Mouse (Mus musculus) embryonic facial prominence, embryonic 13.5 days (tissue): ENCODE data around the gene Rasa2. TPM values are rescaled to one million over a fixed set of nuclear protein-coding genes. Genes with fewer than 3 reads are reported as not detected.

Experiments used
- ATAC-seq: fragments of 200-750 bp; cut with Nextera tagmentation; 2 replicates; pipeline ENCODE4 v1.8.0; 2017; ENCODE audit warnings: low read depth; ENCODE audit not compliant: insufficient number of reproducible peaks, insufficient read depth, low FRiP score, low TSS enrichment
- H3K27ac ChIP-seq: fragments of 300-500 bp; sonication (generic); 2 replicates; pipeline ENCODE4 v1.5.1; 2015; ENCODE audit warnings: moderate library complexity, mild to moderate bottlenecking, inconsistent platforms
- H3K27me3 ChIP-seq: fragments of 300-500 bp; sonication (generic); 2 replicates; pipeline ENCODE4 v1.6.1; 2015; ENCODE audit warnings: mild to moderate bottlenecking, inconsistent platforms
- H3K36me3 ChIP-seq: fragments of 300-500 bp; sonication (generic); 2 replicates; pipeline ENCODE4 v1.6.1; 2015; ENCODE audit warnings: mild to moderate bottlenecking, inconsistent platforms
- H3K4me1 ChIP-seq: fragments of 300-500 bp; sonication (generic); 2 replicates; pipeline ENCODE4 v1.6.1; 2015; ENCODE audit warnings: inconsistent platforms
- H3K4me2 ChIP-seq: fragments of 300-500 bp; sonication (generic); 2 replicates; pipeline ENCODE4 v1.6.1; 2015; ENCODE audit warnings: moderate library complexity, mild to moderate bottlenecking, inconsistent platforms
- H3K4me3 ChIP-seq: fragments of 300-500 bp; sonication (generic); 2 replicates; pipeline ENCODE4 v1.5.1; 2015; ENCODE audit warnings: mild to moderate bottlenecking, inconsistent platforms
- H3K9ac ChIP-seq: fragments of 300-500 bp; sonication (generic); 2 replicates; pipeline ENCODE4 v1.6.1; 2015; ENCODE audit warnings: mild to moderate bottlenecking, inconsistent platforms
- H3K9me3 ChIP-seq: fragments of 300-500 bp; sonication (generic); 2 replicates; pipeline ENCODE4 v1.6.1; 2016; ENCODE audit warnings: inconsistent platforms
- WGBS: fragments of 180-500 bp; shearing (Covaris S2); methylation state at CpG from one replicate; pipeline ENCODE4 v1.1.7; 2015; ENCODE audit warnings: mixed read lengths; 5-methylcytosine and 5-hydroxymethylcytosine counted together
- polyA plus RNA-seq: library from polyadenylated mRNA; unstranded; fragments of >200 nt; fragmentation: Nextera tagmentation; extraction: Ambion mirVana; gene quantifications from 2 replicates; pipeline ENCODE4 v1.2.1, GENCODE M21; 2015

Rasa2 gene
- polyA plus RNA-seq, 1 experiment from 2014 or later: 21.5 TPM

- no peak for ATAC-seq
- no peak overlapping the region for H3K27ac ChIP-seq
- no peak overlapping the region for H3K9ac ChIP-seq
- no peaks in the 10 kb centered on the region; the same call in 1 of the 2 replicates for H3K4me1 ChIP-seq
- H3K4me3 ChIP-seq: no peak overlapping the region
- no peak overlapping the region for H3K4me2 ChIP-seq
- WGBS: 50% methylated on average over 6 of the region's 6 CpGs
- H3K27me3 ChIP-seq: no peaks in the 10 kb centered on the region
- H3K36me3 ChIP-seq: peaks cover 21% of the 10 kb centered on the region
- H3K9me3 ChIP-seq: no peaks in the 10 kb centered on the region
Observed at GRCm38 (mm10) chr9:96577674-96578073, 53.7 kb downstream of the Rasa2 start.

DNA sequence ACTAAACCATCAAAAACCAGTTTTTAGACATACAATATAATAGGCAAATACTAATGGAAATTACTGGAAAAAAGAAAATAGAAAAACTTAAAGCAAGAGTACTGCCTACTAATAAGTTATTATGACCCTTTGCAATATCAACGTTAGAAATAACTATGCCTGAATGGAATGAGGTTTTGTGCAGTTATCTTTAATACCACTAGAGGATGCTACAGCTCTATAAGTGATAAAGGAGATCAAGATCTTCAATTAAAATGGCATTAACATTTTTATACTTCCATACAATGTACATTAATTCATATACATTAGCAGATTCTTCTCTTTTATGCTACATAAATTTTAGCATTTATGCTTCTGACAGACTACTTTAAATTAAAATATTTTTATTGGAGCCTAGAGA lies 58.2 kb downstream of the Rasa2 start:
- peaks cover 29% of the 10 kb centered on the region for H3K36me3 ChIP-seq
- no peaks in the 10 kb centered on the region for H3K9me3 ChIP-seq
- WGBS: 16% methylated on average over 1 of the region's 1 CpGs
- H3K9ac ChIP-seq: no peak overlapping the region
- no peak overlapping the region for H3K4me2 ChIP-seq
- no peaks in the 10 kb centered on the region; the same call in 1 of the 2 replicates for H3K4me1 ChIP-seq
- no peak for ATAC-seq
- no peak overlapping the region for H3K4me3 ChIP-seq
- no peak overlapping the region for H3K27ac ChIP-seq
- no peaks in the 10 kb centered on the region for H3K27me3 ChIP-seq

DNA sequence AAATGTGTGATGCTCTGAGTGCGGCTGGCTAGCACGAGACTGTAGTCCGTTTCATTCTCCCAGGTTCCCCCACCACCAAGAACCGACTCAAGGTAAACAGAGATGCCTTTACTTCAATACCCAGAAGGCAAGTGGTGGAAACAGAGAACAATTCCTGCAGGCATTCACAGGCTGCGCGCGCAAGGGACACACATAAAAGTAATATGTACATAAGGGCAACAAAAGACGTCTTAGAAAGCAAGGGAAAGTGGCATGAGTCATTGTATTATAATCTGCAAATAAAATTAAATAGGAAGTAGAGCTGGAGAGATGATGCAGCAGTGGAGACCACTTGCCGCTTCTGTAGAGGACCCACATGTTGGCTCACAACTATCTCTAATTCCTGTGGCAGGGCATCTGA lies 58.7 kb downstream of the Rasa2 start:
- no peak overlapping the region for H3K4me2 ChIP-seq
- no peak for ATAC-seq
- no peak overlapping the region for H3K9ac ChIP-seq
- no peak overlapping the region for H3K4me3 ChIP-seq
- H3K27me3 ChIP-seq: no peaks in the 10 kb centered on the region
- no peaks in the 10 kb centered on the region for H3K9me3 ChIP-seq
- H3K4me1 ChIP-seq: no peaks in the 10 kb centered on the region
- H3K27ac ChIP-seq: no peak overlapping the region
- WGBS: 89% methylated on average over 9 of the region's 9 CpGs
- H3K36me3 ChIP-seq: peaks cover 29% of the 10 kb centered on the region

GRCm38 (mm10) chr9:96566470-96566996 lies 64.9 kb downstream of the Rasa2 start:
- 82% methylated on average over 8 of the region's 8 CpGs for WGBS
- no peak for ATAC-seq
- H3K9ac ChIP-seq: no peak overlapping the region
- no peaks in the 10 kb centered on the region for H3K9me3 ChIP-seq
- no peak overlapping the region for H3K27ac ChIP-seq
- no peaks in the 10 kb centered on the region for H3K27me3 ChIP-seq
- H3K4me1 ChIP-seq: no peaks in the 10 kb centered on the region
- H3K4me3 ChIP-seq: no peak overlapping the region
- H3K36me3 ChIP-seq: peaks cover 49% of the 10 kb centered on the region
- no peak overlapping the region for H3K4me2 ChIP-seq

GRCm38 (mm10) chr9:96563501-96563900 lies 67.9 kb downstream of the Rasa2 start:
- no peak overlapping the region for H3K4me2 ChIP-seq
- H3K36me3 ChIP-seq: peaks cover 53% of the 10 kb centered on the region
- no peak overlapping the region for H3K9ac ChIP-seq
- no peaks in the 10 kb centered on the region for H3K27me3 ChIP-seq
- ATAC-seq: no peak
- no peaks in the 10 kb centered on the region for H3K9me3 ChIP-seq
- no peaks in the 10 kb centered on the region for H3K4me1 ChIP-seq
- WGBS: 97% methylated on average over 4 of the region's 4 CpGs
- no peak overlapping the region for H3K4me3 ChIP-seq
- H3K27ac ChIP-seq: no peak overlapping the region

DNA sequence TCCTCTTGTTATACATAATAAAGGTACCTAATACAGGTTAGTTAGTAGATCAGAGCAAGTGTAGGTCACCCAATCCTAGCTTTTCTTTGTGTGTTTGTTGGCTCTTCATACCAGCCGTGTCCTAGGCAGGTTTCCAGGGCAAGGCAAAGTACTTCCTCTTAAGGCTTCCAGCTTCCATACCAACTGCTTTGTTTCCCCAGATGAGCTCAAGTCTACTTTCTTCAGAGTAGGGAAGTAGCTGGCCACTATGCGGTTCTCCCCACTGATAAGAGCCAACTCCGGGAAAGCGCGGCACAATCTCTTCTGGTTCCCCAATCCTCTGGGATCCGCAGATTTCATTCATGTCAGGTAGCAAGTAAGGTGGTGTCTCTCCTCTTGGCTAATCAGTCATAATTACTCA lies 72.3 kb downstream of the Rasa2 start:
- no peak overlapping the region for H3K9ac ChIP-seq
- H3K9me3 ChIP-seq: no peaks in the 10 kb centered on the region
- no peak overlapping the region for H3K4me3 ChIP-seq
- H3K36me3 ChIP-seq: peaks cover 47% of the 10 kb centered on the region
- no peak overlapping the region for H3K27ac ChIP-seq
- no peak for ATAC-seq
- H3K4me1 ChIP-seq: no peaks in the 10 kb centered on the region
- no peak overlapping the region for H3K4me2 ChIP-seq
- WGBS: 97% methylated on average over 6 of the region's 6 CpGs
- no peaks in the 10 kb centered on the region for H3K27me3 ChIP-seq

- Histone ChIP-seq H3K9me3 (no peaks in the 10 kb centered on the region), H3K27me3 (no peaks in the 10 kb centered on the region), H3K9ac (no peak overlapping the region), H3K4me2 (no peak overlapping the region), H3K4me3 (no peak overlapping the region), H3K27ac (no peak overlapping the region), H3K4me1 (no peaks in the 10 kb centered on the region), H3K36me3 (peaks cover 41% of the 10 kb centered on the region)
- ATAC-seq: no peak
- WGBS: 62% methylated on average over 1 of the region's 1 CpGs
Observed at GRCm38 (mm10) chr9:96558594-96558993, 72.8 kb downstream of the Rasa2 start.

DNA sequence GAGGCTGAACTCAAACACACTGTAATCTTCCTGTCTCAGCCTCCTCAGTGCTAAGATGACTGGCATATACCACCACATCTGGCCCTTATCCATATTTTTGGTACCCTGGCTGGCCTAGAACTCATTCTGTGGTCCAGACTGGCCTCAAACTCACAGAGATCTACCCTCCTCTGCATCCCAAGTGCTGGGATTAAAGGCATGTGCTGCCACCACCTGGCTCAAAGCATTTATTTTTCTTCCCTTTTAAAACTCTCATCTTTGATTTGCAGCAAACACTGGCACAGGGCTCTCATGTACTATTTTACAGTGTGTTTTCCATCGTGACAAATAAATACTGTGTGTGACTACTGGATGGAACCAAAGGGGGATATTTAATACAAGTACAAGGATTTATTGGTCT lies 77.3 kb downstream of the Rasa2 start:
- ATAC-seq: no peak
- no peak overlapping the region for H3K4me3 ChIP-seq
- no peak overlapping the region for H3K4me2 ChIP-seq
- no peak overlapping the region for H3K27ac ChIP-seq
- H3K4me1 ChIP-seq: no peaks in the 10 kb centered on the region
- H3K9me3 ChIP-seq: no peaks in the 10 kb centered on the region
- 83% methylated on average over 1 of the region's 1 CpGs for WGBS
- H3K27me3 ChIP-seq: no peaks in the 10 kb centered on the region
- H3K9ac ChIP-seq: no peak overlapping the region
- H3K36me3 ChIP-seq: peaks cover 34% of the 10 kb centered on the region

GRCm38 (mm10) chr9:96545410-96545809 lies 86.0 kb downstream of the Rasa2 start:
- Histone ChIP-seq H3K27me3 (no peaks in the 10 kb centered on the region), H3K4me1 (no peaks in the 10 kb centered on the region), H3K27ac (no peak overlapping the region), H3K4me3 (no peak overlapping the region), H3K9ac (no peak overlapping the region), H3K9me3 (no peaks in the 10 kb centered on the region), H3K4me2 (no peak overlapping the region), H3K36me3 (peaks cover 54% of the 10 kb centered on the region)
- no peak for ATAC-seq
- 93% methylated on average over 13 of the region's 13 CpGs for WGBS

GRCm38 (mm10) chr9:96543643-96544640 lies 87.5 kb downstream of the Rasa2 start:
- H3K4me2 ChIP-seq: peak overlapping the region; percentile 39
- no peaks in the 10 kb centered on the region for H3K27me3 ChIP-seq
- no peak overlapping the region for H3K27ac ChIP-seq
- H3K4me1 ChIP-seq: no peaks in the 10 kb centered on the region
- peaks cover 54% of the 10 kb centered on the region for H3K36me3 ChIP-seq
- H3K4me3 ChIP-seq: no peak overlapping the region
- 31% methylated on average over 27 of the region's 27 CpGs for WGBS
- H3K9ac ChIP-seq: no peak overlapping the region
- ATAC-seq: no peak
- no peaks in the 10 kb centered on the region for H3K9me3 ChIP-seq

DNA sequence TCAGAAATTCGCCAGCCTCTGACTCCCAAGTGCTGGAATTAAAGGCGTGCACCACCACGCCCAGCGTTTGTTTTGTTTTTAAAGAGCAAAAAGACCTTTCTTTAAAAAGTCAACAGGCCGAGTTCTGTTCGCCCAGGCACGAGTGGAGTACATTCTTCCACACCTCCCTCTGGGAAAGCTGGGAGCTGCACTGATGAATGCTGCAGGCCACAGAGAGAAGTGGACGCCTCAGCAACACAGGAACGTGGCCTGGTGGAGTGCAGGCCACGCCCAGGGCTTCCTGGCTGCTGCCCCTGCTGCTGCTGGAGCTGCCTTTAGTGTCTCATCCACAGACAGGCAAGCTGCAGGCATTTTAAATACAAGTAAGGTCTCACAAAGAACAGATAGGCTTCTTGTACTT lies 92.5 kb downstream of the Rasa2 start:
- no peak overlapping the region for H3K4me3 ChIP-seq
- H3K4me1 ChIP-seq: peaks cover 12% of the 10 kb centered on the region
- H3K36me3 ChIP-seq: peaks cover 23% of the 10 kb centered on the region
- no peak overlapping the region for H3K4me2 ChIP-seq
- no peak for ATAC-seq
- H3K27ac ChIP-seq: no peak overlapping the region
- H3K27me3 ChIP-seq: no peaks in the 10 kb centered on the region
- WGBS: 59% methylated on average over 10 of the region's 10 CpGs
- no peak overlapping the region for H3K9ac ChIP-seq
- H3K9me3 ChIP-seq: no peaks in the 10 kb centered on the region

GRCm38 (mm10) chr9:96537615-96537919 lies 93.8 kb downstream of the Rasa2 start:
- H3K27me3 ChIP-seq: no peaks in the 10 kb centered on the region
- peaks cover 13% of the 10 kb centered on the region for H3K36me3 ChIP-seq
- H3K4me2 ChIP-seq: peak overlapping the region; percentile 70
- no peak overlapping the region for H3K9ac ChIP-seq
- H3K4me3 ChIP-seq: no peak overlapping the region
- H3K9me3 ChIP-seq: no peaks in the 10 kb centered on the region
- peaks cover 12% of the 10 kb centered on the region for H3K4me1 ChIP-seq
- 86% methylated on average over 6 of the region's 6 CpGs for WGBS
- ATAC-seq: no peak
- no peak overlapping the region; the same call in 1 of the 2 replicates for H3K27ac ChIP-seq
